Mouse (Mus musculus): Measurements from ENCODE around the gene Plch2.

- TF ChIP-seq CTCF (IDR thresholded peaks at IDR 0.05; ENCODE audit: extremely low read depth, insufficient read length, insufficient replicate concordance, low read depth, low read length) (peak; percentile 2; the same call in 1 of the 2 replicates), POLR2A (IDR thresholded peaks at IDR 0.05; ENCODE audit: low read depth, low read length) (0 out of 2 replicates have a peak, but pooled peaks have one; percentile 12)
These were observed 94.7 kb downstream of the Plch2 start for GRCm38 (mm10) chr4:154961911-154962310.
